Mouse (Mus musculus) liver, embryonic 12.5 days (tissue): ENCODE measurements around the gene Nub1. TPM values are rescaled to one million over a fixed set of nuclear protein-coding genes. Genes with fewer than 3 reads are reported as not detected.

Experiments
- ATAC-seq: fragments of 200-750 bp; cut with Nextera tagmentation; 2 replicates; pipeline ENCODE4 v1.8.0; 2017; ENCODE audit warnings: moderate number of reproducible peaks, mild to moderate bottlenecking, moderate library complexity
- H3K27ac ChIP-seq: fragments of 300-500 bp; sonication (generic); 2 replicates; pipeline ENCODE4 v1.5.1; 2016; ENCODE audit warnings: mild to moderate bottlenecking
- H3K27me3 ChIP-seq: fragments of 300-500 bp; sonication (generic); replicated peaks from 2 replicates; pipeline ENCODE4 v1.6.1; 2016; ENCODE audit warnings: mild to moderate bottlenecking, moderate library complexity
- H3K36me3 ChIP-seq: fragments of 300-500 bp; sonication (generic); 2 replicates; pipeline ENCODE4 v1.6.1; 2016; ENCODE audit warnings: mild to moderate bottlenecking, moderate library complexity
- H3K4me1 ChIP-seq: fragments of 300-500 bp; sonication (generic); 2 replicates; pipeline ENCODE4 v1.6.1; 2016
- H3K4me2 ChIP-seq: fragments of 300-500 bp; sonication (generic); 2 replicates; pipeline ENCODE4 v1.6.1; 2016; ENCODE audit warnings: mild to moderate bottlenecking, moderate library complexity
- H3K4me3 ChIP-seq: fragments of 300-500 bp; sonication (generic); 2 replicates; pipeline ENCODE4 v1.5.1; 2016; ENCODE audit warnings: mild to moderate bottlenecking, moderate library complexity
- H3K9ac ChIP-seq: fragments of 300-500 bp; sonication (generic); 2 replicates; pipeline ENCODE4 v1.6.1; 2016; ENCODE audit warnings: mild to moderate bottlenecking, moderate library complexity
- H3K9me3 ChIP-seq: fragments of 300-500 bp; sonication (generic); replicated peaks from 2 replicates; pipeline ENCODE4 v1.6.1; 2016; ENCODE audit warnings: mild to moderate bottlenecking, moderate library complexity
- WGBS: fragments of 180-500 bp; shearing (Covaris S2); methylation state at CpG from one replicate; pipeline ENCODE4 v1.1.7; 2016; ENCODE audit not compliant: insufficient replicate concordance; 5-methylcytosine and 5-hydroxymethylcytosine counted together
- polyA plus RNA-seq: library from polyadenylated mRNA; unstranded; fragments of >200 nt; fragmentation: Nextera tagmentation; extraction: Ambion mirVana; gene quantifications from 2 replicates; pipeline ENCODE4 v1.2.1, GENCODE M21; 2016

The Nub1 gene
- polyA plus RNA-seq, 1 experiment from 2014 or later: 16.9 TPM

- peaks cover 15% of the 10 kb centered on the region; the same call in 1 of the 2 replicates for H3K4me1 ChIP-seq
- H3K4me3 ChIP-seq: no peak overlapping the region
- no peak overlapping the region for H3K4me2 ChIP-seq
- H3K9ac ChIP-seq: no peak overlapping the region
- no peak overlapping the region for H3K27ac ChIP-seq
- WGBS: 80% methylated on average over 2 of the region's 2 CpGs
- peaks cover 80% of the 10 kb centered on the region for H3K36me3 ChIP-seq
- no peaks in the 10 kb centered on the region; the same call in 1 of the 2 replicates for H3K9me3 ChIP-seq
- H3K27me3 ChIP-seq: no peaks in the 10 kb centered on the region
- peak; percentile 36; the same call in 1 of the 2 replicates for ATAC-seq
These were observed 24.6 kb downstream of the Nub1 start for GRCm38 (mm10) chr5:24709962-24710361.

- no peak for ATAC-seq
- Histone ChIP-seq H3K27me3 (no peaks in the 10 kb centered on the region), H3K4me2 (no peak overlapping the region), H3K4me1 (peaks cover 17% of the 10 kb centered on the region), H3K36me3 (peaks cover 63% of the 10 kb centered on the region), H3K9ac (no peak overlapping the region), H3K4me3 (no peak overlapping the region), H3K27ac (no peak overlapping the region), H3K9me3 (no peaks in the 10 kb centered on the region; the same call in 1 of the 2 replicates)
- 83% methylated on average over 6 of the region's 6 CpGs for WGBS
These were observed 26.3 kb downstream of the Nub1 start for GRCm38 (mm10) chr5:24711615-24712014.

GRCm38 (mm10) chr5:24713199-24713598 lies 27.9 kb downstream of the Nub1 start:
- Histone ChIP-seq H3K9me3 (no peaks in the 10 kb centered on the region; the same call in 1 of the 2 replicates), H3K9ac (no peak overlapping the region), H3K36me3 (peaks cover 48% of the 10 kb centered on the region), H3K4me3 (no peak overlapping the region), H3K27ac (no peak overlapping the region), H3K4me1 (peaks cover 25% of the 10 kb centered on the region), H3K27me3 (no peaks in the 10 kb centered on the region), H3K4me2 (no peak overlapping the region)
- no peak for ATAC-seq
- 64% methylated on average over 2 of the region's 2 CpGs for WGBS

GRCm38 (mm10) chr5:24713987-24714386 lies 28.7 kb downstream of the Nub1 start:
- WGBS: 64% methylated on average over 6 of the region's 6 CpGs
- no peak overlapping the region for H3K4me3 ChIP-seq
- H3K27ac ChIP-seq: no peak overlapping the region
- no peak overlapping the region for H3K4me2 ChIP-seq
- H3K4me1 ChIP-seq: peaks cover 25% of the 10 kb centered on the region
- ATAC-seq: no peak
- H3K9me3 ChIP-seq: no peaks in the 10 kb centered on the region; the same call in 1 of the 2 replicates
- no peaks in the 10 kb centered on the region for H3K27me3 ChIP-seq
- H3K9ac ChIP-seq: no peak overlapping the region
- H3K36me3 ChIP-seq: peaks cover 40% of the 10 kb centered on the region

GRCm38 (mm10) chr5:24718076-24718475 lies 32.7 kb downstream of the Nub1 start:
- no peak for ATAC-seq
- no peak overlapping the region for H3K4me2 ChIP-seq
- no peaks in the 10 kb centered on the region for H3K9me3 ChIP-seq
- no peaks in the 10 kb centered on the region for H3K36me3 ChIP-seq
- no peak overlapping the region for H3K27ac ChIP-seq
- H3K9ac ChIP-seq: no peak overlapping the region
- 71% methylated on average over 6 of the region's 6 CpGs for WGBS
- H3K4me3 ChIP-seq: no peak overlapping the region
- H3K4me1 ChIP-seq: peaks cover 9% of the 10 kb centered on the region
- no peaks in the 10 kb centered on the region; the same call in 1 of the 2 replicates for H3K27me3 ChIP-seq

- H3K4me3 ChIP-seq: no peak overlapping the region
- WGBS: 53% methylated on average over 3 of the region's 3 CpGs
- H3K9ac ChIP-seq: no peak overlapping the region
- no peak overlapping the region for H3K27ac ChIP-seq
- no peaks in the 10 kb centered on the region for H3K9me3 ChIP-seq
- H3K27me3 ChIP-seq: no peaks in the 10 kb centered on the region; the same call in 1 of the 2 replicates
- no peaks in the 10 kb centered on the region for H3K36me3 ChIP-seq
- ATAC-seq: no peak
- peaks cover 13% of the 10 kb centered on the region for H3K4me1 ChIP-seq
- H3K4me2 ChIP-seq: no peak overlapping the region
These were observed 34.5 kb downstream of the Nub1 start for GRCm38 (mm10) chr5:24719852-24720251.

GRCm38 (mm10) chr5:24723527-24724269 lies 38.4 kb downstream of the Nub1 start:
- no peak overlapping the region for H3K27ac ChIP-seq
- H3K27me3 ChIP-seq: peaks cover 10% of the 10 kb centered on the region
- H3K4me2 ChIP-seq: no peak overlapping the region
- ATAC-seq: no peak
- H3K4me1 ChIP-seq: peaks cover 9% of the 10 kb centered on the region
- H3K4me3 ChIP-seq: no peak overlapping the region
- 60% methylated on average over 11 of the region's 11 CpGs for WGBS
- no peak overlapping the region for H3K9ac ChIP-seq
- H3K36me3 ChIP-seq: no peaks in the 10 kb centered on the region
- no peaks in the 10 kb centered on the region for H3K9me3 ChIP-seq

- H3K27ac ChIP-seq: 0 out of 2 replicates have a peak overlapping the region, but pooled peaks have one; percentile 14
- no peak for ATAC-seq
These were observed 38.9 kb downstream of the Nub1 start for GRCm38 (mm10) chr5:24724270-24724634.

GRCm38 (mm10) chr5:24724805-24725204 lies 39.5 kb downstream of the Nub1 start:
- Histone ChIP-seq H3K9ac (no peak overlapping the region), H3K36me3 (no peaks in the 10 kb centered on the region), H3K4me3 (no peak overlapping the region), H3K4me1 (peaks cover 14% of the 10 kb centered on the region), H3K27ac (no peak overlapping the region), H3K9me3 (no peaks in the 10 kb centered on the region), H3K4me2 (no peak overlapping the region), H3K27me3 (peaks cover 22% of the 10 kb centered on the region)
- no peak for ATAC-seq
- WGBS: 57% methylated on average over 5 of the region's 5 CpGs

More at GRCm38 (mm10) chr5:24724270-24724634, 38.9 kb downstream of the Nub1 start:
- H3K4me2 ChIP-seq: no peak overlapping the region
- H3K9me3 ChIP-seq: no peaks in the 10 kb centered on the region
- no peaks in the 10 kb centered on the region for H3K36me3 ChIP-seq
- H3K27me3 ChIP-seq: peaks cover 16% of the 10 kb centered on the region
- 64% methylated on average over 5 of the region's 5 CpGs for WGBS
- no peak overlapping the region for H3K9ac ChIP-seq
- no peak overlapping the region for H3K4me3 ChIP-seq
- H3K4me1 ChIP-seq: peaks cover 9% of the 10 kb centered on the region

- H3K4me1 ChIP-seq: peaks cover 22% of the 10 kb centered on the region
- WGBS: 58% methylated on average over 6 of the region's 6 CpGs
- H3K36me3 ChIP-seq: no peaks in the 10 kb centered on the region
- H3K27me3 ChIP-seq: peaks cover 32% of the 10 kb centered on the region
- H3K4me3 ChIP-seq: no peak overlapping the region
- H3K9ac ChIP-seq: no peak overlapping the region
- no peaks in the 10 kb centered on the region for H3K9me3 ChIP-seq
- no peak overlapping the region for H3K4me2 ChIP-seq
- no peak for ATAC-seq
- no peak overlapping the region for H3K27ac ChIP-seq
These were observed 40.6 kb downstream of the Nub1 start for GRCm38 (mm10) chr5:24725897-24726296.

GRCm38 (mm10) chr5:24726901-24727836 lies 41.8 kb downstream of the Nub1 start:
- H3K9me3 ChIP-seq: no peaks in the 10 kb centered on the region
- H3K9ac ChIP-seq: no peak overlapping the region
- H3K4me3 ChIP-seq: no peak overlapping the region
- H3K27ac ChIP-seq: no peak overlapping the region
- H3K36me3 ChIP-seq: no peaks in the 10 kb centered on the region
- H3K27me3 ChIP-seq: peaks cover 45% of the 10 kb centered on the region
- ATAC-seq: peak; percentile 59
- peaks cover 26% of the 10 kb centered on the region for H3K4me1 ChIP-seq
- WGBS: 52% methylated on average over 12 of the region's 12 CpGs
- H3K4me2 ChIP-seq: no peak overlapping the region
